Mouse (Mus musculus): ENCODE results near the gene Farp1. TPM values are rescaled to one million over a fixed set of nuclear protein-coding genes. Genes with fewer than 3 reads are reported as not detected.
A peak's percentile ranks its signal among the peaks of the same experiment; 100 is the strongest.

Farp1 gene
- polyA plus RNA-seq, 1 experiment from 2014 or later: 36.1 TPM

DNA sequence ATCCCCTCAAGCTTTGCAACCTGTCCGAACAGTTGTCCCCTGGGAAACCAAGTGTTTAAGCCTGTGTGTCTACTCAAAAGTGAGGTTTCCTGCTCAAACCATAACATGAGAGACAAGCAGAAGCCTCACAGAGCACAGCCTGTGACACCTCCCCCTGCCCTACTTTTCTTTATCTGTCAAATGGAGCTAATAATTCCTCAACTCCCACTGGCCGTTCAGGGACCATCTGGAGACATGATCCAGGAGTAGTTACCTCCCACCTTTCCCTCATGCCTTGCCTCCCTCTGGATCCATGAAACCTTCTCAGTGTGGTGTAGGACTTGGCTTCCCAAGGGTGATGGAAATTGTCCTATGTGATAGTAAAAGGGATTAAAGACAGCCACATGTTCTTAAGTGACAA lies 109.5 kb downstream of the Farp1 start:
- H3K9me3 ChIP-seq: no peaks in the 10 kb centered on the region
- 51% methylated on average over 2 of the region's 2 CpGs for WGBS
- peaks cover 61% of the 10 kb centered on the region for H3K4me1 ChIP-seq
- no peaks in the 10 kb centered on the region for H3K27me3 ChIP-seq (ENCODE audit: insufficient read depth, poor library complexity, severe bottlenecking)
- no peak for DNase-seq (ENCODE audit: low spot score)
- no peak overlapping the region for H3K4me3 ChIP-seq
- H3K27ac ChIP-seq: no peak overlapping the region
- peaks cover 3% of the 10 kb centered on the region; the same call in 1 of the 2 replicates for H3K36me3 ChIP-seq

DNA sequence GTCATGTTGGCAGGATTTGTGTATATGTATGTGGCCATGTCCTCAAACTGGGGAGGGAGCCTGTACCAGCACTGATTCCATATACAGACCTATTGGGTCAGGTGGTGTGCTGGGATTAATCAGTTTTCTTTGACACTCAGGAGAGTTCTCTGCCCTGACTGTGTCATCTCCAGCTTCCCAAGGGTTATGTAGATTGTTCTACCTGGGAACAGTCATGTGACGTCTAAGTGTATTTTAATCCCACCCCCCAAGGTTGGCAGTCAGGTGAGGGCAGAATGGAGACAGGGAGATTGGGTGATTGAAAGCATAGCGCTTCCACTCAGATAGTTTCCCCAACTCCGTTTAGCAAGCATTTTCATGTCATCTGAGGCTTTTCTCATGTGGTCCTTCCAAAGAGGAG lies 110.3 kb downstream of the Farp1 start:
- DNase-seq (ENCODE audit: low spot score): no peak
- H3K27ac ChIP-seq: peak overlapping the region; percentile 69
- H3K4me3 ChIP-seq: peak overlapping the region; percentile 29; the same call in 1 of the 2 replicates
- H3K36me3 ChIP-seq: peaks cover 3% of the 10 kb centered on the region; the same call in 1 of the 2 replicates
- WGBS: 39% methylated on average over 3 of the region's 3 CpGs
- peaks cover 53% of the 10 kb centered on the region for H3K4me1 ChIP-seq
- H3K9me3 ChIP-seq: no peaks in the 10 kb centered on the region
- no peaks in the 10 kb centered on the region for H3K27me3 ChIP-seq (ENCODE audit: insufficient read depth, poor library complexity, severe bottlenecking)

DNA sequence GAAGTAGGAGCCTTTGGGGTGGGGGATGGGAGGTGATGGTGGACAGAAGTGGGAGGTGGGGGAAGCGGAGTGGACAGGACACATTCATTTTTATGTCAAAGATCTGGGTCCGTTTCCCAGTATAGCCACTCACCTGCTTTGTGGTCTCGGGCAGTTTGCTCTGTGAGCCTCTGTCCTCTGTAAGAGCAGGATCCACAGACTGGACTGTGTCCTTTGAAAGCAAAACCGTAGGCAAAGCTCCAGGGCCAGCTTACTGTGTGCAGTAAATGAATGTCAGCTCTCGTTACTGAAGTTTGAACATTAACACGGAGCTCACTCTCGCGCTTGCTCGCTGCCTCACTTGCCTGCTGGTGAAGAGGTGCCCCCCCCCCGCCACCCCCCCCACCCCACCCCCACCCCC lies 110.7 kb downstream of the Farp1 start:
- H3K27ac ChIP-seq: peak overlapping the region; percentile 69

DNA sequence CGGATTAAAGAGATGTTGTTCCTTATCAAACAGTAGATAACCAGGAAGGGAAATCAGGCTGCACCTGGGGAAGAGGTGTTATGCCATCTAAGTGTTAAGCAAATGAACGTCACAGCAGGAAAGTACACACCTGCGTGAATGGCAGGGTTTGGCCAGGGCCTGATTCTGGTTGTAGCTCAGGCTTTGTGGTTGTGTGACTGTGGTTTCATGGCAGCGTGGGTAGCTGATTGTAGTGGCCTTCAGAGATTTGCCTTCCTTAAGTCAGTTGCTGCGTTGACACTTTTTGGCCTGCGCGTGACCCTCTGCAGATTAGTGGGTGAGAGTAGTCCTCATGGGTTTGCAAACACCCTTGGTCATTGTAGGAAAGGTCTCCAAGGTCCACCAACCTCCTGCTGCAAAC lies 111.2 kb downstream of the Farp1 start:
- Histone ChIP-seq H3K27ac (0 out of 2 replicates have a peak overlapping the region, but pooled peaks have one; percentile 25), H3K4me3 (no peak overlapping the region), H3K27me3 (ENCODE audit: insufficient read depth, poor library complexity, severe bottlenecking) (no peaks in the 10 kb centered on the region), H3K9me3 (no peaks in the 10 kb centered on the region), H3K4me1 (peaks cover 51% of the 10 kb centered on the region), H3K36me3 (peaks cover 2% of the 10 kb centered on the region; the same call in 1 of the 2 replicates)
- WGBS: 37% methylated on average over 7 of the region's 7 CpGs
- DNase-seq (ENCODE audit: low spot score): no peak

More for the DNA sequence above, 110.7 kb downstream of the Farp1 start:
- Histone ChIP-seq H3K9me3 (no peaks in the 10 kb centered on the region), H3K4me1 (peaks cover 52% of the 10 kb centered on the region), H3K27me3 (ENCODE audit: insufficient read depth, poor library complexity, severe bottlenecking) (no peaks in the 10 kb centered on the region), H3K4me3 (peak overlapping the region; percentile 29; the same call in 1 of the 2 replicates), H3K36me3 (peaks cover 3% of the 10 kb centered on the region; the same call in 1 of the 2 replicates)
- 18% methylated on average over 10 of the region's 10 CpGs for WGBS
- DNase-seq (ENCODE audit: low spot score): no peak

DNA sequence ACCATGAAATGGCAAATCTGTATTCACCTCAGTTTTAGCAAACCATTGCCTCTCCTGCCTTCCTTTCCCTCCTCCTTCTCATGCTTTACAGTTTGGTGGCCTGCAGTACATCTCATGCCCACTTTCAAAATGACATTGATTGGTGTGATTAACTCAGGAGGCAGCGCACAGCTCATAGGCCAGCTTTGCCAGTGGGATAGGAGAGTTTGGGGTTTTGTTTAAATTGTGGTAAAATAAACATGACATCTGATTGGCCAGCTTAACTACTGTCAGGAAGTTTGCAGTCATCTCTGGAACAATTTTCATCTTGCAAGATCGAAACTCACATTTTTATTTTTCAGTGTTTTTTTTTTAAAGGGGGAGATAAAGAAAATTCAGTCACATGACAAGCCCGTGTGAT lies 112.0 kb downstream of the Farp1 start:
- Histone ChIP-seq H3K4me3 (no peak overlapping the region), H3K27me3 (ENCODE audit: insufficient read depth, poor library complexity, severe bottlenecking) (no peaks in the 10 kb centered on the region), H3K36me3 (no peaks in the 10 kb centered on the region), H3K27ac (no peak overlapping the region), H3K9me3 (no peaks in the 10 kb centered on the region), H3K4me1 (peaks cover 50% of the 10 kb centered on the region)
- WGBS: 65% methylated on average over 3 of the region's 3 CpGs
- DNase-seq (ENCODE audit: low spot score): no peak

DNA sequence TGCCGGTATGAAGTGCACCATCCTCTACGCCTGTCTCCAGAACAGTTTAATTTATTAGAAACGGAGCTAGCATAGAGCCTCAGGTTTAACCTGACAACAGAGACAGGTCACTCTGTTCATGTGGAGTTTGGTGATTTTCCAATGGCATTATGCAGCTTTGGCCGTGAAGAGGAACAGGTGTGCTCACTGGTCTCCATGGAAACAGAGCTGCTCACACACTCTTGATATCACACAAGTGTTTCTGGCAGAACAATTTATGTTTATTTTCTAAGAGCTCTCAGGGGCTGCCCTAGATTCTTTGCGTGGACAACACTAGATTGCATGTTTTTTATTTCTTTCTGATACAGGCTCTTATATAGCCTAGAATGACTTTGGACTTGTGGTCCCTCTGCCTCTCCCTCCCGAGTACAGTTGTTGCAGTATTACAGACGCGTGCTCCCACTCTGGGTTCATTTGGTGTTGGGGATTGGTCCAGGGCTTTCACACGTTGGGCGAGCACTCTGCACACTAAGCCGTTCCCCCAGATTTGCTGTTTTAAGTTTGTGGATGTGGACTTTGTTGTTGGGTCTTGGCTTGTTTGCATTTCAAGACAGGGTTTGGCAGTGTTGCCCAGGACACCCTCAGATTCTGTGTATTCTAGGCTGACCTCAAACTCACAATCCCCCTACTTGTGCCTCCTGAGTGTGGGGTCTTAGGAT lies 113.2 kb downstream of the Farp1 start:
- H3K27ac ChIP-seq: no peak overlapping the region
- no peaks in the 10 kb centered on the region for H3K27me3 ChIP-seq (ENCODE audit: insufficient read depth, poor library complexity, severe bottlenecking)
- WGBS: 90% methylated on average over 11 of the region's 11 CpGs
- H3K36me3 ChIP-seq: no peaks in the 10 kb centered on the region
- H3K4me3 ChIP-seq: no peak overlapping the region
- peaks cover 55% of the 10 kb centered on the region for H3K4me1 ChIP-seq
- no peaks in the 10 kb centered on the region for H3K9me3 ChIP-seq
- DNase-seq (ENCODE audit: low spot score): no peak

GRCm38 (mm10) chr14:121149984-121150383 lies 115.0 kb downstream of the Farp1 start:
- Histone ChIP-seq H3K36me3 (no peaks in the 10 kb centered on the region), H3K9me3 (no peaks in the 10 kb centered on the region), H3K27ac (no peak overlapping the region), H3K27me3 (ENCODE audit: insufficient read depth, poor library complexity, severe bottlenecking) (no peaks in the 10 kb centered on the region), H3K4me1 (peaks cover 44% of the 10 kb centered on the region), H3K4me3 (no peak overlapping the region)
- WGBS: 80% methylated on average over 5 of the region's 5 CpGs
- DNase-seq (ENCODE audit: low spot score): no peak

- Histone ChIP-seq H3K27me3 (ENCODE audit: insufficient read depth, poor library complexity, severe bottlenecking) (no peaks in the 10 kb centered on the region), H3K36me3 (peaks cover 8% of the 10 kb centered on the region; the same call in 1 of the 2 replicates), H3K4me3 (no peak overlapping the region), H3K4me1 (peaks cover 27% of the 10 kb centered on the region), H3K27ac (no peak overlapping the region), H3K9me3 (no peaks in the 10 kb centered on the region; the same call in 1 of the 2 replicates)
- DNase-seq (ENCODE audit: low spot score): no peak
- 93% methylated on average over 10 of the region's 10 CpGs for WGBS
Observed at GRCm38 (mm10) chr14:121151837-121152236, 116.8 kb downstream of the Farp1 start.

- Histone ChIP-seq H3K27ac (no peak overlapping the region), H3K4me1 (peaks cover 17% of the 10 kb centered on the region), H3K9me3 (no peaks in the 10 kb centered on the region; the same call in 1 of the 2 replicates), H3K4me3 (no peak overlapping the region), H3K27me3 (ENCODE audit: insufficient read depth, poor library complexity, severe bottlenecking) (no peaks in the 10 kb centered on the region), H3K36me3 (peaks cover 8% of the 10 kb centered on the region; the same call in 1 of the 2 replicates)
- DNase-seq (ENCODE audit: low spot score): no peak
- WGBS: 78% methylated on average over 6 of the region's 6 CpGs
Observed at GRCm38 (mm10) chr14:121152771-121153170, 117.8 kb downstream of the Farp1 start.

- Histone ChIP-seq H3K27ac (no peak overlapping the region), H3K4me1 (peaks cover 16% of the 10 kb centered on the region), H3K27me3 (ENCODE audit: insufficient read depth, poor library complexity, severe bottlenecking) (no peaks in the 10 kb centered on the region), H3K9me3 (no peaks in the 10 kb centered on the region; the same call in 1 of the 2 replicates), H3K36me3 (peaks cover 8% of the 10 kb centered on the region; the same call in 1 of the 2 replicates), H3K4me3 (no peak overlapping the region)
- WGBS: 72% methylated on average over 7 of the region's 7 CpGs
- DNase-seq (ENCODE audit: low spot score): no peak
Observed at GRCm38 (mm10) chr14:121153260-121153659, 118.3 kb downstream of the Farp1 start.

GRCm38 (mm10) chr14:121155173-121155572 lies 120.2 kb downstream of the Farp1 start:
- Histone ChIP-seq H3K27me3 (ENCODE audit: insufficient read depth, poor library complexity, severe bottlenecking) (no peaks in the 10 kb centered on the region), H3K9me3 (no peaks in the 10 kb centered on the region; the same call in 1 of the 2 replicates), H3K27ac (no peak overlapping the region), H3K36me3 (peaks cover 8% of the 10 kb centered on the region; the same call in 1 of the 2 replicates), H3K4me3 (no peak overlapping the region), H3K4me1 (peaks cover 24% of the 10 kb centered on the region)
- 77% methylated on average over 4 of the region's 4 CpGs for WGBS
- no peak for DNase-seq (ENCODE audit: low spot score)

DNA sequence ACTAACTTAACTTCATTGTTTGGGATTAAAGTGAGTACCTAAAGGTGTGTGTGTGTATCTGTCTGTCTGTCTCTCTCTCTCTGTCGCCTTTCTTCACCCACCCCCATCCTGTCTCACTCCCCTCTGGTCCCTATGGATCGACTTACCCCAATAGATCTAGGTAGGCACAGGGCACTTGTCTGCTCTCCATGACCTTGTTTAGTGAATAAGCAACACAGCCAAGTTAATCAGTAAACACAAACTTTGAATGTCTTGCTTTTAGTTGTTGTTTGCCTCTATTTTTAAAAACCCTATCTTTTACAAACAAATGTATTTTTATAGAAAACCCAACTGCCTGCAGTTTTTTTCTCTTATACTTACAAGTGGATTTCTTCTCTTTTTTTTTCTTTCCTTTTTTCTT lies 123.6 kb downstream of the Farp1 start:
- Histone ChIP-seq H3K36me3 (peaks cover 8% of the 10 kb centered on the region; the same call in 1 of the 2 replicates), H3K4me1 (peaks cover 23% of the 10 kb centered on the region), H3K27me3 (ENCODE audit: insufficient read depth, poor library complexity, severe bottlenecking) (no peaks in the 10 kb centered on the region), H3K4me3 (no peak overlapping the region), H3K9me3 (no peaks in the 10 kb centered on the region; the same call in 1 of the 2 replicates), H3K27ac (no peak overlapping the region)
- 63% methylated on average over 2 of the region's 2 CpGs for WGBS
- DNase-seq (ENCODE audit: low spot score): no peak

- Histone ChIP-seq H3K36me3 (no peaks in the 10 kb centered on the region; the same call in 1 of the 2 replicates), H3K27me3 (ENCODE audit: insufficient read depth, poor library complexity, severe bottlenecking) (no peaks in the 10 kb centered on the region), H3K9me3 (no peaks in the 10 kb centered on the region), H3K4me1 (peaks cover 52% of the 10 kb centered on the region), H3K27ac (no peak overlapping the region), H3K4me3 (no peak overlapping the region)
- 77% methylated on average over 2 of the region's 2 CpGs for WGBS
- DNase-seq (ENCODE audit: low spot score): no peak
Observed at GRCm38 (mm10) chr14:121162822-121163221, 127.8 kb downstream of the Farp1 start.
